Mouse (Mus musculus) small intestine, adult 2 months (tissue): ENCODE results near the gene Rps25.
"Not testable (repeated sequence)": the region's sequence is repeated elsewhere in the genome, so short reads cannot be mapped to it uniquely, and the experiment has no call there.

ENCODE experiments used
- CTCF ChIP-seq: fragments of 200-500 bp; IDR thresholded peaks from 2 replicates; pipeline ENCODE4 v1.5.1; 2012; ENCODE audit warnings: low read depth, mild to moderate bottlenecking, control low read depth, inconsistent platforms, low read length, moderate library complexity, mixed read lengths; ENCODE audit not compliant: insufficient replicate concordance, insufficient read length; ENCODE audit errors: extremely low read depth
- POLR2A ChIP-seq: fragments of 200-500 bp; IDR thresholded peaks from 2 replicates; pipeline ENCODE4 v1.6.1; 2012; ENCODE audit warnings: low read depth, mild to moderate bottlenecking, control low read depth, inconsistent platforms, low read length, moderate library complexity

DNA sequence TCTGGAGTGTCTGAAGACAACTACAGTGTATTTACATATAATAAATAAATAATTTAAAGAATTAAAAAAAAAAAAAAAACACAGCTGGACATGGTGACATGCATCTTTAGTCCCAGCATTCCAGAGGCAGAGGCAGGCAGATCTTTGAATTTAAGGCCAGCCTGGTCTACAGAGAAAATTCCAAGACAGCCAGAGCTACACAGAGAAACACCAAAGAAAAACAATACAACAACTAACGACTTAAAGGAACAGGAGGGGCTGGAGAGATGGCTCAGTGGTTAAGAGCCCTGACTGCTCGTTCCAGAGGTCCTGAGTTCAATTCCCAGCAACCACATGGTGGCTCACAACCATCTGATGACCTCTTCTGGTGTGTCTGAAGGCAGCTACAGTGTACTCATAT lies 29.6 kb upstream of the Rps25 start:
- not testable (repeated sequence) for TF ChIP-seq CTCF, POLR2A
